Mouse (Mus musculus) erythroid progenitor cell, adult 5-6 weeks (primary cell): ENCODE data around the gene Itgb2. TPM values are rescaled to one million over a fixed set of nuclear protein-coding genes. Genes with fewer than 3 reads are reported as not detected.

Experiments
- ATAC-seq: replicated peaks from 2 replicates; pipeline ENCODE4 v1.8.0; 2016; ENCODE audit warnings: moderate number of reproducible peaks, mild to moderate bottlenecking, moderate TSS enrichment, inconsistent platforms; ENCODE audit not compliant: poor library complexity, low FRiP score, severe bottlenecking
- total RNA-seq, 2 experiments: library from RNA; stranded (forward) in 1 of 2; stranded (reverse) in 1 of 2; fragments of 150-400 nt in 1 of 2; fragments of 186-747, 209-891 nt in 1 of 2; gene quantifications; 2 replicates each; pipeline versions ENCODE4 v1.2.3 to v1.2.4; 2015 to 2017; ENCODE audit warnings: low replicate concordance in 2 of 2

The Itgb2 gene
- 36.4 and 37.3 TPM in 2 replicates for total RNA-seq (2015; ENCODE audit: low replicate concordance)
- total RNA-seq (2017; ENCODE audit: low replicate concordance), result 20.9 and 29.3 TPM in 2 replicates

DNA sequence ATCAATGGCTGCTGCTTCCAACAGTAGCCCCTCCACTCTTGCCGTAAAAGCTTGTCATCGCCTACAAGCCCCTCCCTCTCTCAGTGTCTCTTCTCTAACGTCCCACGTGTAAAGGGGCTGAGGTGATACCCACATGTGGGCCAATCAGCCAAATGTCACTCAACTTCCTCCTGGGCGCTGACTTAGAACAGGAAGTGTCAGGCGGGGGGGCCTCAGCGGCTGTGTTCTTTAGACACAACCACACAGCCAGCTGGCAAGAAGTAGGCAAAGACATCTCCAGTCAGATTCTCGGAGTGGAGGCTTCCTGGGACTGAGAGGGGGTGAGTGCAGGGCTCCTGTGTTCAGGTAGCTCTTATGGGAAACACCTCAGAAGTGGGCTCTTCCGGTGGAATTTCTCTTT lies at the start of gene Itgb2:
Gene Itgb2 (plus strand): TSS at position 113 of the 400 bp plus-strand sequence.
- no peak for ATAC-seq

DNA sequence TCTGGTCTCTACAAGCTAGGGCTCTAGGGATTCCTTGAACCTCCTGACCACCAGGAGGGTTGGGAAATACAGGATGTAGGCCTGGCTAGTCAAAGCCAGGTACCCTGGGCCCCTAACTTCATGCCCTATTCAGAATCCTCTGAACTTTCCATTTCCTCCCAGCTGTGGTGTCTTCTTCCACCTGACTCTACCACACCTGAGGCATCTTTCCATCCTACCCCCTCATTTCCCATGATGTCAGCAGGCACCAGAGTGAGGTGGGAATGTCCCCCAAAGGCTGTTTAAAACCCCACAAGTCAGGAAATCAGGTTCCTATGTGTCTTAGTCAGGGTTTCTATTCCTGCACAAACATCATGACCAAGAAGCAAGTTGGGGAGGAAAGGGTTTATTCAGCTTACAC lies 48.2 kb upstream of the Itgb2 start:
- ATAC-seq, result no peak

DNA sequence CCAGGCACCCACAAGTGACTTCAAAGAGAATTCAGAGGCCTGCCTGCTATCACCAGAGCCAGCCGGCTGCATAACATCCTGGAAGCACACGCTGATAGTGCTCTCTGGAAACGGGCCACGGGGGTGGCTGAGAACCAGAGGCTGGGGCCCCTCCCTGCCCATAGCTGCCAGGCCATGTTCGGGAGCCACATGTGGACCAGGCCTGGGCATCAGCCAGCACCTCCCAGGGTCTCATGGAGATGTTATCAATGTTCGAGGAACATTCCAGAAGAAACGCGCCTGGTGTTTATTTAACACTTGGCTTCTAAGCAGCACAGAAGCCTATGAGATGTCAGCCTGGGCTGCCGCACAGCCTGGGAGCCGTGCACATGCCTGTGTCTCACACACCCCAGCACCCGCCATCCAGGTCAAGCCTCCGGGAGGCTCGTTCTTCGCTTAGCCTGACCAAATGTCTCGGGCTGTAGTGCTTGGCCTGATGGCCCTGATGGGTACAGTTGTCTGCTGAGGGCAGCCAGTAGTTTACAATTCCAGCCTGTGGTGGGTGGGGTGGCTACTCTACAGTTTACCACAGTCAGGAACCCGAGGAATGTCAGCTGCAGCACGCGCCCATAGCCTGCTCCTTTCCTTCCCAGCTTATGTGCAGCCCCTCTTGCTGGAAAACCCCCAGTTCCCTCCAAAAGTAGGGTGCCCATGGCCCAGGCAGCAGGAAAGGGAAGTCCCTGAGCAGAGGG lies 45.7 kb upstream of the Itgb2 start:
- no peak for ATAC-seq

DNA sequence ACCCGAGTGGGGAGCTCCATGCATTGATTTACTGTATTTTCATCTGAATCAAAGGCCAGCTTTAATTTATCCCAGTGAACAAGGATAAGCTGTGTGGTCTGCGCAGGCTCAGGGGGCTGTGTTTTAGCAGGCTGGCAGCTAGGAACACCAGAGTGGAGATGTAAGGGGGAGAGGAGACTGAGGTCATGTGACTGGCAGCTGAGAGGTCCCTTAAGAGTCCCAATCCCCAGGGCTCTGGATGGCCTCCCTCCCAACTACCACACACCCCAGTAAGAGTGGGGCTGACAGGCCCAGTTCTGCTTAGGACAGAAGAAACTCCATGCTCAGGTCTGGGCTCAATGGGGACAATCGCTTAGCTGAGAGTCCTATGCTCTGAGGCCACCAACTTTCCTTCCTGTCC lies 44.3 kb upstream of the Itgb2 start:
- ATAC-seq, result no peak

DNA sequence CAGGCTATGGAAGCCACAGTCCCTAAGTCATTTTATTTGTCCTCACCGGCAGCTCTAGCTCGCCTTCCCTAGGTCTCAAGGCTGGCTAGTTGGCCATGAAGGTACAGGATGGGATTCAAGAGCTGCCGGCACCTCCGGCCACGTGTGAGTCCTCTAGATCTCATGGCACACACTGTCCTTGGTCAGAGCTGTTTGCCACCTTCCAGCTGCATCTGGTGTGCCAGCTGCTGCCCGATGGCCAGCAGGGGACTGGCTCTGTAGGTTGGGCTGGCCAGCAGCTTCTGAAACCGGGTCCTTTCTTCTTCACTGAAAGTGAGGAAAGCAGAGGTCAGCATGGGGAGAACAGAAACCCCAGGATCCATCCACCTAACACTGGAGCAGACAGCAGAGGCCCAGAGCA lies 41.9 kb upstream of the Itgb2 start:
- ATAC-seq, result no peak

DNA sequence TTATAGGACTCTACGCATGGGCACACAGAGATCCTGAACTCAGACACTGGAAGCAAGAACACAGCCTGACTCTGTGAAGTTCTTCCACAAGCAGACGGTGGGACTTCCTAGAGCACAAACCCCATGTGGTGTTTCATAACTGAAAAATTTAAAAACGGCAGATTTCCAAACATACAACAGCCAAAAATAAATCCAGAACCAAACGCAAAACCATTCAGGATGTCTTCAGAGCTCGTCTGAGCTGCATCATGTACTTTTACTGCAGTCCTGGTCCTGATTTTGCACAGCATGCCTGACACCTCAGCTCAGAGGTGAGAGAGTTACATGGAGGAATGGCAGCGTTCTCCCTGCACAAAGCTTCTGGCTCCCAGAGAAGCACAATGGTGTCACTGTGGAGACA lies 38.5 kb upstream of the Itgb2 start:
- no peak for ATAC-seq

DNA sequence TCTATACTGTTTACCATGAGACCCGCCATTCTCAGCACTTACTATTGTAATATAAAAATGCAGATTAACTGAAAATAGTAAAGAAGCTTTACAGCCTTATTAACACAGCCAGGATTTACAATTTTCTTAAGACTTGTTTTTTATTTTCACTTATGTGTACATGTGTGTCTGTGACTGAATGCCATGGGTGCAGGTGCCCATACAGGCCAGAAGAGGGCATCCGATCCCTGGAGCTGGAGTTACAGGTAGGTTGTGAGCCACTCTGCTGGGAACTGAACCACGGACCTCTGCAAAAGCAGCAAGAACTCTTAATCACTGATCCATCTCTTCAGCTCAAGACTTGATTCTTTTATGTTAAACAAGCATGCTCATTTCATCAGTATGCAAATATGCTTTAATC lies 37.2 kb upstream of the Itgb2 start:
- ATAC-seq, result no peak

DNA sequence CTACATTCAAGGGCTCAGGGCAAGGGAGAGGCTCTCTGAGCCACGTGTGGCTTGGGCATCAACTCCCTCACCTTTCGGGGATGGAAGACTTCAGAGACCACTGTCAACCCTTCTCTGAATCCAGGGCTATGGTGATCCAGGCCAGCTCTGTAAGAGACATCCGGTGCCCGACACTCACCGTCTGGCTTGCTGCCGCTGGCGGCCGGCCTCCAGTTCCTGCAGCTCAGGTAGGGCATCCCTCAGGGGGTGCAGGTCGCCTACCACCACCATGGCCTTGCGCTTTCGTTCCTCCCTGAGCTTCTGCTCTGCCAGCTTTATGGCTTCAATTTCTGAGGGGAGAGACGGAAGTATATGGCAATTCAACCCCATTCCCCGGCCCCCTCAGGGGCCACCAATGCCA lies 32.9 kb upstream of the Itgb2 start:
- ATAC-seq, result no peak

DNA sequence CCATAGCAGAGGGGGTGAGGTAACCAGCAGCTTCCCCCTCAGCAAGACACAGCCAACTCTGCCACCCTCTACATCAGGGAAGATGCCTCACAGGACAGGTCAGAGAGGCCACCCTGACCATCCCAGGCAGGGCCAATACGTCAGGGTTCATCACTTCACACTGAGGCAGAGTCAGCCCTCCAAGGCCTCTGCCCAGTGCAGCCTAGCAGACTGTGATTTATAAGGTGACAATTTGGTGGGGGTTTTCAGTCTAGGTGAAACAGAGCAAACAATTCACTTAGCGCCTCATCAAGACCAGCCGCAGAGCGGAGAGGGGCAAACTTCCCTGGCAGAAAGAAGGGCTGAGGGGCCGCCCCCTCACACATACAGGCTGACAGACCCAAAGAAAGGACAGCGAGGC lies 31.8 kb upstream of the Itgb2 start:
- no peak for ATAC-seq

DNA sequence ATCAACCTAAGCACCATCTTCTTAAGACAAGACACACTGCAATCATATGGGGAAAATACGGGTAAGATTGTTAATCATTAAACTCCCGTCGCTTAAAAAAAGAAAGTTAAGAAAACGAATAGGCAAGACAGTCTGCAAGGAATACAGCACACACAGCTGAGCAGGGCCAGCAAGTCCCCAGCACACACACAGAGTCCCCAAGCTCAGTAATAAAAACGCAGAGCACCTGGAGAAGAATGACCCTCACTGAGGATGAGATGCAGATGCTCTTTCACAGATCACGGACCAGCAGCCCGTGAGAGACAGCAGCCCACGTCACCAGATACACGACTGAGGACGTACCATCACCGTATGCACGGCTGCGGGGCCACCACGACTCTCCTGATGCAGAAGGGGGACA lies 29.4 kb upstream of the Itgb2 start:
- ATAC-seq, result no peak

DNA sequence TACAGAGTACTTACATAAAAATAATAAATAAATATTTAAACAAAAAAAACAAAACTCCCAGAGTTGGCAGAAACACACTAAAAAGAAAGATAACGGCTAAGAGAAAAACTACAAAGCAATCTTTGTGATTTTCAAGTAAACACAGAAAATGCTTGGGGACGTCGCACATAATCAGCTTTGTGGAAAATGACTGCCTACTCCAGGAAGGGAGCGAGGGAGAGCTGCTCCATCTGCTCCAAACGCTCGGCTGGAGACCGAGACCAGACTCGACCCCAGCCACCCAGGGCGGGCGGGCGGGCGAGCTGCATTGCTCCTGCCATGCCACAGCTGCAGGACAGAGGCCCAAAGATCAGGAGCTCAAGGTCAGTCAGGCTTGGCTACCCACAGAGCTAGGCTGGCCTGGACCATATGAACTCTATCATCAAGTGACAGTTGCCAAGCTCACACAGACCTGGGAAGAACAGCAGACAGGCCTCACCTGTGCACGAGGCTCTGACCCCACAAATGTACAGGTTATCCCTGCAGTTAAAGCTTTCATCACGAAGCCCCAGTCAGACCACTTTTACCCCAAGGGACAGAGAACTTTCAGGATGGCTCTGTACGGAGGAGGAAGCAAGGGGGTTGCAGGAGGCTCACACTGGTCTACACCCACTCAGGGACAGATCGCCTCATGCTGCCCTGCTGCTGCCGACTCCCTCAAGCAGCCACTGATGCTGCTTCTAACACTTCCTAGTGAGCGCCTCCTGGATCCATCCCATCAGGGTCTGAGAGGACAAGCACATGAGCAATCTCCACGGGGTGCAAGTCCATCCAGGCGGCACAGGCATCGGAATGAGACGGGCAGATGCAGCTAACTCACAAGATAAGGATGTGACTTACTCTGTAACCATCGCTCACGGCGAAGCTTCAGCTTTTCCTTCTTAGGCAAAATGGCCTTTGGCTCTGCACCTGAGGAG lies 26.8 kb upstream of the Itgb2 start:
- ATAC-seq, result no peak

DNA sequence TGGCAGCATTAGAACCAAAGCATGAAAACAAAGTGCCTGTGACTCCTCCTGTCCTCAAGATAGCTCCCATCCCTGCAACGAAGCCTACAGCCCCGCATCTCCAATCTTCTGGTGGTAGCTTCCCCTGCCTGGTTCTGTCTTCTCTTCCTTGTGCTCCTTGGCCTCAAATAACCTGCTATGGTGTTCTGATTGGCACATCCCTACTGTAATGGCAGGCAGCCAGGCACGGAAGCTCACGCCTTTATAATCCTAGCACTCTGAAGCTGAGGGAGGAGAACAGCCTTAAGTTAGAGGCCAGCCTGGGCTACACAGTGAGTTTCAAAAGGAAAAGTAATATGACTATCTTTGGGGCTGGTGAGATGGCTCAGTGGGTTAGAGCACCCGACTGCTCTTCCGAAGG lies 25.9 kb upstream of the Itgb2 start:
- no peak for ATAC-seq

DNA sequence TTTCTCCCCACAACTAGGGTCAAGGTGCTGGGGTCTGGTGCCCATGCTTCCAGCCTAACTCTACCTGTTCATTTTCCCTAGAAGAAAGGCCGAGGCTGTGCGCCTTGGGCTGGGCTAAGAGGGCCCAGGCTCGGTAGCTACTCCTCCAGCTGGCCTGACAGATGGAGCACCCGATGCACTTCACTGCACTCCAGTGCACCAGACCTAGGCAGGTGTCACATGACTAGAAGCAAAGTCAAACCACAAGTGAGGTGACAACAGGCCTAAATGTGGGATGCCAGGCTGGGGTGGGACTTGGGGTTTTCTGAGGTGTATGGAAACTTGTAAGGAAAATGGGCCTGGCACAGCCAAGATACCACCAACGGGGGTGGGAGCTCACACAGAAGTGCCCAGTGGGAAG lies 23.5 kb upstream of the Itgb2 start:
- no peak for ATAC-seq

DNA sequence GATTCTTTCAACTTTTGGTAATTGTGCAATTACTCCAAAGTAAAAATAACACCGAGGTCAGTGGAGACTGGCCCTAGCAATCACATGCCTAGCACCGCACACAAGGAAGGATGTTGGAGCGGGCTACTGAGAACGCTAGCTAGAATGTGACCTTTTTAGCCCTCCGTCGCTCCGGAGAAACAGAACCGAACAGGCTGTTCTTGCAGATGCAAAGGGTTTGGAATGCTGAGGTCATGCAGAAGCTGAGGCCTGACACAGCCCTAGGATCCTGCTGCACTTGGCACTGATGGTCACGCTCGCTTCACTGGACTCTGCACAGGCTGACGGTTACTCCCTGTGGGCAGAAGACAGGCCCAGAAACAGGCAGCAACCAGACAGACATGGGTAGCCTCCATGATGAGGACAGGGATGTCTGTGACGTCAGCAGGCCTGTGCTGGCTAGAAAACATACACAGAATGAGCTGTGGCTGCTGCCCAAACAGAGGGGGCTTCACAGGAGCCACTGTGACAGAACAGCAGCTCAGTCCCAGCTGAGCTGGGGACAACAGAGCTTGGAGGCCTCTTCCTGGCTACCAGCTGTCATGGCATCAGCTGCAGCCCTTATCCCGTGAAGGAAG lies 23.0 kb upstream of the Itgb2 start:
- ATAC-seq, result no peak

DNA sequence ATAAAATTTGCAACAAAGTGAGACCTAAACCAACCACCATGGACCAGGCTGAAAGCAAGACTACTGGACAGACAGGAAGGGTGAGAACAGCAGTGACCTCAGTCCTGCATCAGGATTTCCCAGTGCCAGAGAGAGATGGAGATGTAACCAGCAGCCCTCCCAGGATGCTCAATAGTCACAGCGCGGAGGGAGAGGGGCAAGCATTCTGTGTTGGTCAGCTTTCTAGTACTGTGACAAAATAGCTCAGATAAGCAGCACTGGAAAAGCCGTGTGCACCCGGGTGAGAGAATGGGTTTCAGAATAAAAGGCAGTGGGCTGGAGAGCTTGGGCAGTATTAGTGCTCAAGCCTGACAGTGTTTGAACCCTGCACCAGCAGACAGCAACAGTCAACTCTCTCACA lies 22.3 kb upstream of the Itgb2 start:
- no peak for ATAC-seq

DNA sequence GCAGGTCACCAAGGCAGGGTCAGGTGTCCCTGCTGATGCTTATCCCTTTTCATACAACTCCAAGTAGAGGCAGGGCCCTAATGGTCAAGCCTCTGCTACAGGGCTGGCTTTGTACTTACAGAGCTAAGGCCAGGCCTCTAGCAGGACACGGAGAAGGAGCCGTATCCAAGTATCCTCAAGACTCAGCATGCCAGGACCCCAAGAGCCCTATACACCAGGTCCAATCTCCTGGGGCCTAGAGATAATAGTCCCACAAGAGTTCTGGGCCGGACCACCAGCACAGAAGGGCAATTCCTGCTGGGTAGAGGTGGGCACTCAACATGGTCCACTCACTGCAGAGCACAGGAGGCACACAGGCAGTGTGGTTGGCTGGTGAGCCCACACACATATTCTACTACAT lies 21.3 kb upstream of the Itgb2 start:
- ATAC-seq, result no peak

DNA sequence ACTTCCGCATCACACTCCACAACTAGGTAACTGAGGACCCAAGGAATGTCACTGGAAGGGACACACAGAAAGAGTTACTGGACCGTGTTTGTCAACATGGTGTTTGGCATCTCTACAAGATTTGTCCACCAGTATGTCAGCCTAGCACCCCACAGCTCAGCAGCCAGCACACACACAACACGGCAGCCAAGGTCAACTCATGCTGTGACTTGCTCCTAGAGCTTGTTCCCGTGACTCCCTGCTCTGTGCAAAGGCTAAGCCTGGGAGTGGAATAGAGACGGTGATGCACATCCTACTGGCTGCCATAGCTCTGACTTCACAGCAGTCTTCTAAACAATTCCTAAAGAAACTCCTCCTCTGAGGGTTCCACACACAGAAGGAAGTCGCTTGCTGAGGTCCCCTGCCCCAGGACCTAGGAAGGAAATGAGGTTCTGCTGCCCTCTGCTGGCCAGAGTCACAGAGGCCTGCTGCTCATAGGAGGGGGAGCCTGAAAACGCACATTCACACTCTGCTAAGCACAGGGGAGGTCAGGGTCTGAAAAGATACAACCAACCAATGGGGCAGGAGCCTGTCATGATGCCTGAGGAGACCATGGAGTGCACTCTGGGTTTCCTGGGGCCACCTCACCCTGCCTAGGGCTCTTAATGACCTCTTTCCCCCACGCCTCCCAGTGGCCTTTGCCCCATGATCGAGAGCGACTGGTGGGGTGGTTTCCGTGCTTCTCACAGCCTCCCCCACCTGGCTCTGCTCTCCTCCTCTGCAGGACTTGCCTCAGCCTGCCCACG lies 20.5 kb upstream of the Itgb2 start:
- ATAC-seq, result peak; percentile 58; the same call in 1 of the 2 replicates

DNA sequence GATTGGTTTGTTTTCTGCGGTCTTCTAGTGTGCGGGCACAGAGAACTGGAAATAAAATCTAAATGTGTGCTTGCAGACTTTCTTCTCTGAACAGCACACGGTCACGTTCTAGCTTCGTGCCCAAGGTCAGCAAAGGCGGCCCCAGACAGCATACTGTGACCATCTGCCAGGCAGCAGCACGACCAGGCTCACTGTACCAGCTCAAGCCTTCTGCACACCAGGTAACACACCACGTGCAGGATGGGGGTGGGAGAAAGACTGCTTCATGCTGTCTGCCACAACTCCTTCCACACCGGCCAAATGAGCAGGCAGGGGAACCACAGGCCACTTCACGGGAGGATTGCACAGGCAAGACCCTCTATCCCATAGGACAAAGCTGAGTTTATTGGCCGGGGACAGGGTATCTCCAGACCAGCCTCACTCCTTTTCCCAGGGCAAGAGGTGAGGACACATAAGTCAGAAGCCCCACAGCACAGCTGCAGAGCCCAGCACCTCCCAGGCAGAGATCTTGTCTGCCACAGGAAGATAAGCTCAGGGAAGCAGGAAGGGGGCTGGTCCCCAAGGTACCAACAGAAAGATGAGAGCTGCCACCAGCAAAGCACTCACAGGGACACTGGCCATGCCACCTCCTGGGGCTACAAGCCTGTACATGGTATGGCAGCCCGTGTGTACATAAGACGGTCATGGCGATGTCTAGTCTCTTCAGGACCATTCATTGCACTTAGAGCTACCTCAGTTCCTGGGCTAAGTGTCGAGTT lies 19.6 kb upstream of the Itgb2 start:
- no peak for ATAC-seq
